Mouse (Mus musculus): ENCODE data around the gene Olfr1380.
A peak's percentile ranks its signal among the peaks of the same experiment; 100 is the strongest.
"Not testable (repeated sequence)": the region's sequence is repeated elsewhere in the genome, so short reads cannot be mapped to it uniquely, and the experiment has no call there.

The Olfr1380 gene

GRCm38 (mm10) chr11:49556578-49556977 lies at the start of gene Olfr1380:
TSS of gene Olfr1380 (plus strand) at chr11:49556878.
- peak; percentile 33 for DNase-seq (ENCODE audit: inconsistent ontology term)

DNA sequence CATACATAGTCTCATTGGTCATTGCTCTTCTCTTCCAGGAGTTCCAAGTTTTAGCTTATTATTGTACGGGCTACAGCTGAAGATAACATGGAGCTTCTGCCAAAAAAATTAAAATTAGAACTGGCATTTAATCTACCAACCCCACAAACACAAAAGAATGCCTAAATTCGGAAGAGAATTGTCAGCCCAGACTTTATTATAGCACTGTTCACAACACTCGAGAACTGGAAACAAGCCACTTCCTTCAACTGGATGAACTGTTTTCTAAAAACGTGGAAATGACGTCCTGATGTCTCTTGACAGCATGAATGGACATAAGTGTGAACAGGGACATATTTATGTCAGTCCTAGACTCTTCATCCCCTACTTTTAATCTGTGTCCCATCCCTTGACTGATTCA lies 38.6 kb upstream of the Olfr1380 start:
- no peak for DNase-seq (ENCODE audit: inconsistent ontology term)

GRCm38 (mm10) chr11:49519348-49519747 lies 37.3 kb upstream of the Olfr1380 start, which contains the start of gene Olfr1383:
TSS of gene Olfr1383 (plus strand) at chr11:49519648.
- no peak for DNase-seq (ENCODE audit: inconsistent ontology term)

DNA sequence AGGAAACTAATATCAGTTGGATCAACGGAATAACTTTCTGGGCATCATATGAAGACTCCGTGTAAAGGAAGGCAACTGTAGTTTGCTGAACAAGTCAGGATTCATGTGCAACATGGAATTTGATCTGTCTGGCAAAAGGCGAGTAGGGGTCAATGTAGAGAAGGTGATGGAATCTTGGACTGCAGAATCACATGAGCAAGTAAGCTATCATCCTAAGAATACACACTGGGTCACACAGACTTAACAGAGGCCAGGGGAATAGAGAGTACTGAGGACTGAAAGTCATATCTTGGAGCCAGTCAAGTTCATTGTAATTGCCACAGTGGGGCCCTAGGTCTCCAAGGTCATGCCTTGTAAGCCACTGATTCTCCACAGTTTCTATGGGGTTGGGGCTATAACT lies 28.7 kb upstream of the Olfr1380 start, which contains the start of gene Olfr1382:
TSS of gene Olfr1382 (plus strand) at position 301 of the 400 bp plus-strand sequence.
- no peak for DNase-seq (ENCODE audit: inconsistent ontology term)

DNA sequence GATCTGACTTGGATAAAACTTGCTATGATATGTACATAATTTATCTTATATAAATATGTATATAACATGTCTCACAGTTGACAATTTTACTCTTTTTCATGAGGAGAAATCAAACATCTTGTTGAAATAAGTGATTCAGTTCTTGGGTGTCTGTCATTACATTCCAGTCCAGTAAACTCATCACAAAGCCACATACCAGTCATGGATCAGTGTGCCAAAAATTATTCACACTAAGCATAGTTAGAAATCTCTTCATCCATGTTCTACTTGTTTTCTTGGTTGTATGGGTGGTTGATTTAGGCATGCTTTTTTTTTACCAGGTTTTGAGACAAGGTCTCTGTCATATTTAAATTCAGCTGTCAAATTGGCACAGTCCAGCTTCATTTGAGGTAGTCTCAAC lies 23.9 kb upstream of the Olfr1380 start:
- DNase-seq (ENCODE audit: inconsistent ontology term), result peak; percentile 39

DNA sequence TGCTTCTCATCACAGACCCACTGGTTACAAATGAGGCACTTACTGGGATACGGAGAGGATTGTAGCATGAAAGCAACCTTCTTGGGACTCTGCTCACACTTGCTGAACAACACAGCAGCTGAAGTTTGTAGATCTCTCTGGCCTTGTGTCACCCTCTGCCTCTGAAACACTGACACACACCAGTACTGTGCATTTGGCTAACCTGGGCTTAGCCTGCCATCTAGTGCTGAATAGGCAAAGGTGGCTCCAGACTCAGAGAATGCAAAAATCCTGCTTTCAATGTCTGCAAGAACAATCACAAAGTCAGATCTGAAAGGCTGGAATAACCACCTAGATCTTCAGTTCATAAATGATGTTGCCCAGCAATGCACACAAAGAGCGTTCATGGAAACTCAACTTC lies 20.0 kb upstream of the Olfr1380 start:
- DNase-seq (ENCODE audit: inconsistent ontology term), result peak; percentile 11

- DNase-seq (ENCODE audit: inconsistent ontology term), result peak; percentile 65
Observed at GRCm38 (mm10) chr11:49543149-49543548, 13.5 kb upstream of the Olfr1380 start, which contains the start of gene Olfr1381. TSS of gene Olfr1381 (plus strand) at chr11:49543449.

DNA sequence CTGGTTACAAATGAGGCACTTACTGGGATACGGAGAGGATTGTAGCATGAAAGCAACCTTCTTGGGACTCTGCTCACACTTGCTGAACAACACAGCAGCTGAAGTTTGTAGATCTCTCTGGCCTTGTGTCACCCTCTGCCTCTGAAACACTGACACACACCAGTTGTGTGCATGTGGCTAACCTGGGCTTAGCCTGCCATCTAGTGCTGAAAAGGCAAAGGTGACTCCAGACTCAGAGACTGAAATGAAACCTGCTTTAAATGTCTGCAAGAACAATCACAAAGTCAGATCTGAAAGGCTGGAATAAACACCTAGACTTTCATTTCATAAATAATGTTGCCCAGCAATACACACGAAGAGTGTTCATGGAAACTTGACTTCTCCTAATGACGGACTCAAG lies 2.6 kb upstream of the Olfr1380 start:
- not testable (repeated sequence) for DNase-seq (ENCODE audit: inconsistent ontology term)

GRCm38 (mm10) chr11:49575054-49575453 lies 18.4 kb downstream of the Olfr1380 start:
- DNase-seq (ENCODE audit: inconsistent ontology term), result peak; percentile 21

DNA sequence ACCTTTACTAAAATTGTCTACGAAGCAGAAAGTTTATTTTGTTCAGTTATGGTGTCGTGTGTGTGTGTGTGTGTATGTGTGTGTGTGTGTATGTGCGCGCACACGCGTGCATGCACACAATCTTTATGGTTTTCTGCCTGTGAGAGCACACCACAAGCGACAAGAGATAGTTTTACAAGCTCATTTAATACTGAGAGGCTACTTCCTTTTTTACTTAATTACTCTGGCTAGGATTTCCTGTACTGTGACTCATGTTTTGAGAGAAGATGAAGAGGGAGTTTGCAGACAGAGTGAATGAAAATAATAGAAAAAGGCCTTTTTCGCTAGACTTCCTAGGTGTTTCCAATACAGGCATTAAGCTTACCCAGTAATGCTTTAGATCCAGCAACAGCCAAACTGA lies 23.8 kb downstream of the Olfr1380 start:
- DNase-seq (ENCODE audit: inconsistent ontology term), result not testable (repeated sequence)

DNA sequence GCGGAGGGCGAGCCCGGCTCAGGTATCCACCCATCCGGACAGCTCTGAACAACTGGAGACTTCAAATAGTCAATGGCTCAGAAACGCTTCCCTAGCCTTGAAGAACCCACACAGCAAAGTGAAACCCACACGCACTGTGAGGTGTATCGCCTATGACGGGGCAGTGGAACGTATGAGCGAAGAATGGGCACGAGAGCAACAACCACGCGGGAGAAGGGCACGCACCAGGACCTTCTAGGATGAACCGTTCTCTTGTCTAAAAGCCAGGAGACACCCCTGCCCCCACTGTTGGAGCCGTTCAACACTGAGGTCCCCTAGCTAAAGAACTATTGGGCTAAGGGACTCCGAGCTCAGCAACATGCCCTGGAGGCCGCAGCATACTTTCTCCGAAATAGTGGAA lies 33.5 kb downstream of the Olfr1380 start:
- no peak for DNase-seq (ENCODE audit: inconsistent ontology term)

DNA sequence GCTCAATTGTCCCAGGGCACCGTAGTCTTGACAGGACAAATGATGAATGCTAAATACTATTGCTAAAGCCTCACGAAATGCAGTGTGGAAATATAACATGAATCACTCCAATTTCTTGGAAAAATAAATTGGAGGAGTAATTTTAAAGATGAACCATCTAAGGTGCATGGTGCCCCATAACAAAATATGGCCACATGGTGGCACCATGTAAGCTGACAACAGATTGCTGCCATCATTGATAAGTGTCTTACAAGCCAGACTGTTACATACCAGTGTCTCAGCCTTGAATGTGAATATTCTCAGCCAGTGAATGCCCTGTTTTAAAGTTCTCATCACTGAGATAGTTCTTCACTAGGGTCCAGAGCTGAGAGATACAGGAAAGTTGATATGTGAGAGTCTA lies 40.5 kb downstream of the Olfr1380 start:
- DNase-seq (ENCODE audit: inconsistent ontology term), result not testable (repeated sequence)

DNA sequence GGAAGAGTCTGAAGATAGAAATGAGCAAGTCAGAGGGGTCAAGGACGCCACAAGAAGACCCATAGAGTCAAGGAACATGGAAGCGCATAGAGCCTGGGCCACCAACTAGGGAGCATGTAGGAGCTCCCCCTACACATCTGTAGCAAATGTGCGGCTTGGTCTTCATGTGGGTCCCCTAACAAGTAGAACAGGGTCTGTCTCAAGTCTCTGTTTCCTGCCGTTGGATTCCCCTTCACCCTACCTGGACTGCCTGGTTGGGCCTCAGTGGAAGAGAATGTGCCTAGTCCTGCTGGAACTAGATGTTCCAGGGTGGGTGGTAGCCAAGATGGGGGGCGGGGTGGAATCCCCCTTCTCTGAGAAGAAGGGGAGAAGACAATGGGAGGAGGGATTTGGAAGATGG lies 51.6 kb downstream of the Olfr1380 start:
- DNase-seq (ENCODE audit: inconsistent ontology term), result not testable (repeated sequence)

GRCm38 (mm10) chr11:49608938-49609867 lies 52.5 kb downstream of the Olfr1380 start, which contains the start of gene Flt4:
TSS of gene Flt4 (plus strand) at chr11:49609263.
- DNase-seq (ENCODE audit: inconsistent ontology term), result peak; percentile 49

DNA sequence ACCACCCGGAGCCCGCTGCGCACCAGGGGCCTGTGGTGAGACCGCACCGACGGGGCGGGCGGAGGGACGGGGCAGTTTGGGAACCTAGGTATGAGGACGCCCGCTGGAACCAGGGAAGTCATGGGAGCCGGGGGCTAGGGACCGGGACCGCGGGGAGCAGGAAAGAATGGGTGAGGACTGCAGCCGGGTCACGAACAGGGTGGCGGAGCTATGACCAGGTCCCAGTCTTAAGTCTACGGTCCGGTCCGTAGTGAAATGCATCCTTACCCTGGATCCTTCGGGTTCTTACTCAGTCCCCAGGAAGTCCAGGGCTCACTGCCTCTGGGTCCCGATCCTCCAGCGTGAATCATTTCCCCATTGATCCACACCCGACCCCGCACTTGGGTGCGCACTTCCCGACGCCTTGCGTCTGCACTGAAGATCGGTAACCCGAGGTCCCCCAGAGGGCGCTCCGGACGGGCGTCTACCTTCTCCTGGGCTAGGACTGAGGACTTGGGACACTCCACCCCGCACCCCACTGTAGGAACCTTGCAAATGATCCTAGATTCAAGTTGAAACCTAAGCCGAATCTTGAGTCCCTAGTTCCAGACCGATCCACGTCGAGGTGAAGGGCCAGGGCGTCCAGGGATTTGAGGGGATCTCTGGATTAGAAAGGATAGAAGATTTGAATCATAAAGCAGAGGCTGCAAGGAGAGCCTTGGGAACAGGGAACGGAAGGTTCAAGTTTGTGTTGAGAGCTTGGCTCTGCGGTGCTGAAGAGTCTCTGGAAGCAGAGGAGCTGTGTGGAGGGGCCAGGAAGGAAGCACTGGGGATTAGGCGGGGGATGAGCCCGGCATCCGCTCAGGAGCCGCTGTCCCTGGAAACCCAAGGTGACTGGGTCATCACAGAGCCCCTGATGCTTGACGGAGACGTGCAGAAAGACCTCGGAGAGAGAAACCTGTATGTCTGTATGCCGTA lies 53.5 kb downstream of the Olfr1380 start:
- DNase-seq (ENCODE audit: inconsistent ontology term), result peak; percentile 33

DNA sequence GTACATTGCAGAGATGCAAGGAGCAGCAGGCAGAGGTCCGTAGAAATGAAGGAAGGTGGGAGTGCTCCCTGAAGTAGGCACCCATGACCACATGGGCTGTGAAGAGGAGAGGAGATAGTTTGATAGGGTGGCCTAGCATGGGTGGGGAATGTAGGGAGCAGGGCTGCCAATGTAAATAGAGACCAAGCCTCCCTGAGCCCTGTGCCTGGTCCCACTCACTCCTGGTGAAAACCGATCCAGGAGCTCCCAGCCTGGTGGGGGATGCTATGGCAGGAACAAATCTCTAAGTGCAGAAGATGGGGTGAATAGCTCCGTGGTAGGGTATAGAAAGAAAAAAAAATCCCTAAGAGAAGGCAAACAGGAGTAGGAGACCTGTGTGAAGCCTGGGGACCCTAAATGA lies 54.7 kb downstream of the Olfr1380 start:
- not testable (repeated sequence) for DNase-seq (ENCODE audit: inconsistent ontology term)

GRCm38 (mm10) chr11:49612154-49612553 lies 55.5 kb downstream of the Olfr1380 start:
- DNase-seq (ENCODE audit: inconsistent ontology term), result no peak

DNA sequence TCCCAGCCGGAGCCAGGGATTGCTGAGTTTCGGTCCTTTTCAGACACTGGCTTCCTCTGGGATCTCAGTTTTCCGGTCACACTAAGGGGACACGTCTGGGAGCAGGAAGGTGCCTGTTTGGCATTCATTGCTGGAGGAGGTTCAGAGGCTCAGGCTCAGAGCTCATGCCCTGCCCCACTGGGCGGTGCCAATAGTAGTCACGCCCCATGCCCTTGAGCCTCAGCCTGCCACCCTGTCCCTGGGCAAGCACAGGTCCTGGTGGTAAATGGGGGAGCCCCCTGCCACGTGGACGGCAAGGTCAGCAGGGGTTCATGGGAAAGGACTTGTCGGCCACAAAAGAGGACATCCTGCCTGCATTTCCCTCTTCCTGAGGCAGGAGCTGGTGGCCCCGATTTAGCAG lies 56.7 kb downstream of the Olfr1380 start:
- DNase-seq (ENCODE audit: inconsistent ontology term), result peak; percentile 14
